ENCODE assay signal across 8 mouse cellular contexts in the genomic region with DNA sequence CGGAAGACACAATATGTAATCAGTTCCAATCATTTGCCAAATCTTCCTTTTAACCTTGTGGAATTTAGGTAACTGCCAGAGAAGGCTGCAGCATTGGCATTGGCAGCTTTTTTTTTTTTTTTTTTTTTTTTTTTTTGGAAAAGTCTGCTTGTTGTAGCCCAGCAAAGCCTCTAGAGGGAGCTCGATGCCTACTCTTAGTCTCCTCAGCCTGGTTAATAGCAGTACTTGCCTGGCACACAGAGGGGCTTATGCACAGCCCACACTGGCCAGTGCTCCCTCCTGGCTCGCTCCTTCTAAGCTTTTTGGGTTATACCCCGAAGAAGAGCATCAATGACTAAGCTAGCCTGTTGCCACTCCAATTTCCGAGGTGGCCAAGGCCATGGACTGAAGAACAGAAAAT.
DNase-seq lines count a peak whose midpoint lies in the region; ATAC-seq and TF ChIP-seq lines count a peak whose summit lies in the region.

No protein-coding gene starts in this region.

- peak; percentile 71; the same call in 1 of the 2 replicates for ATAC-seq in lung, embryonic 15.5 days (ENCODE audit: borderline replicate concordance, extremely low read depth, low FRiP score, low TSS enrichment)
- ATAC-seq in neutrophil, adult 5-6 weeks (ENCODE audit: extremely low read depth, insufficient number of reproducible peaks, low FRiP score, poor library complexity, severe bottlenecking), result peak; percentile 59; the same call in 1 of the 2 replicates

- no peak overlapping the region for H3K27ac ChIP-seq in bone marrow, adult 2 months (ENCODE audit: control insufficient read depth, insufficient read depth, low read depth, low read length, poor library complexity)
- H3K27ac ChIP-seq in forebrain, embryonic 10.5 days, result no peak overlapping the region
- H3K27ac ChIP-seq in lung, embryonic 15.5 days, result no peak overlapping the region

- H3K4me2 ChIP-seq in lung, embryonic 15.5 days, result no peak overlapping the region

- H3K27me3 ChIP-seq in forebrain, embryonic 10.5 days (ENCODE audit: poor library complexity, severe bottlenecking), result no peaks in the 10 kb centered on the region
- no peaks in the 10 kb centered on the region for H3K27me3 ChIP-seq in lung, embryonic 15.5 days

- WGBS in bone marrow, adult 2 months, result 17% methylated on average over 5 of the region's 5 CpGs
- 20% methylated on average over 5 of the region's 5 CpGs for WGBS in forebrain, embryonic 10.5 days
- WGBS in lung, embryonic 15.5 days, result 10% methylated on average over 5 of the region's 5 CpGs

- H3K4me3 ChIP-seq in bone marrow, adult 2 months (replicated peaks; ENCODE audit: control insufficient read depth, low read depth, low read length), result no peak overlapping the region
- no peak overlapping the region for H3K4me3 ChIP-seq in forebrain, embryonic 10.5 days
- no peak overlapping the region for H3K4me3 ChIP-seq in lung, embryonic 15.5 days

- peak; percentile 12 for DNase-seq in spleen, adult 12 weeks (ENCODE audit: low spot score)
- no peak for DNase-seq in spleen, postnatal 14 days (ENCODE audit: low spot score in 2 of 2)
- peak; percentile 52 for DNase-seq in forebrain, embryonic 10.5 days (ENCODE audit: extremely low spot score, low spot score)
- DNase-seq in hindlimb bud, embryonic 11.5 days (ENCODE audit: extremely low spot score, low read depth, low spot score), result peak; percentile 58
- no peak for DNase-seq in layer of hippocampus, adult 9-11 months

- H3K36me3 ChIP-seq in forebrain, embryonic 10.5 days (replicated peaks), result peaks cover 17% of the 10 kb centered on the region
- H3K36me3 ChIP-seq in lung, embryonic 15.5 days, result peaks cover 2% of the 10 kb centered on the region; the same call in 1 of the 2 replicates

- no peak for TF ChIP-seq POLR2A in bone marrow, adult 2 months (IDR thresholded peaks at IDR 0.05; ENCODE audit: borderline replicate concordance, control insufficient read depth, low read depth, low read length)

- peaks cover 2% of the 10 kb centered on the region; the same call in 1 of the 2 replicates for H3K4me1 ChIP-seq in bone marrow, adult 2 months (ENCODE audit: control insufficient read depth, insufficient read depth, low read length)
- peaks cover 51% of the 10 kb centered on the region for H3K4me1 ChIP-seq in forebrain, embryonic 10.5 days
- peaks cover 26% of the 10 kb centered on the region for H3K4me1 ChIP-seq in lung, embryonic 15.5 days

- H3K9ac ChIP-seq in lung, embryonic 15.5 days, result no peak overlapping the region

- no peaks in the 10 kb centered on the region for H3K9me3 ChIP-seq in forebrain, embryonic 10.5 days
- H3K9me3 ChIP-seq in lung, embryonic 15.5 days, result no peaks in the 10 kb centered on the region

- TF ChIP-seq CTCF in bone marrow, adult 2 months (IDR thresholded peaks at IDR 0.05; ENCODE audit: control insufficient read depth, insufficient read depth, low read length), result peak; percentile 63

Comparison
In these comparisons a context has a peak if more than half of its experiments do, and no peak if none do; other contexts are left out.
1. DNase-seq: peak in spleen, adult 12 weeks (single experiment), forebrain, embryonic 10.5 days (single experiment) and hindlimb bud, embryonic 11.5 days (single experiment); none in spleen, postnatal 14 days (0 of 2) and layer of hippocampus, adult 9-11 months (single experiment).